Mouse (Mus musculus) adrenal gland (tissue): ENCODE data around the gene Gps2.

ENCODE experiments used
- intact Hi-C: fragments of 180-260 bp; cut with DNase I; formaldehyde crosslinking; loops from one replicate; pipeline ENCODE4 v1.15.1; 2025
- long read RNA-seq, 2 experiments: library from polyadenylated mRNA; unstranded; transcript quantifications; one replicate each; pipeline ENCODE4 v2.0.0; 2020; ENCODE audit warnings: borderline replicate concordance in 1 of 2; ENCODE audit not compliant: insufficient replicate concordance in 1 of 2

Gene Gps2
- long read RNA-seq, experiment 1, transcript Gps2-203 (11 exons, 1,159 nt): major isoform, 13 of 40 reads
- long read RNA-seq, experiment 1, transcript Gps2-201 (10 exons, 1,220 nt): minor isoform, 7 of 40 reads
- long read RNA-seq, experiment 1, partial matches to known transcripts: 16 of 40 reads
- long read RNA-seq, experiment 1, other reads (novel, unspliced or antisense): 4 of 40 reads
- long read RNA-seq, experiment 2, transcript Gps2-201 (10 exons, 1,220 nt): minor isoform, 9 of 49 reads
- long read RNA-seq, experiment 2, transcript Gps2-203 (11 exons, 1,159 nt): major isoform, 24 of 49 reads
- long read RNA-seq, experiment 2, partial matches to known transcripts: 7 of 49 reads
- long read RNA-seq, experiment 2, other reads (novel, unspliced or antisense): 9 of 49 reads

DNA sequence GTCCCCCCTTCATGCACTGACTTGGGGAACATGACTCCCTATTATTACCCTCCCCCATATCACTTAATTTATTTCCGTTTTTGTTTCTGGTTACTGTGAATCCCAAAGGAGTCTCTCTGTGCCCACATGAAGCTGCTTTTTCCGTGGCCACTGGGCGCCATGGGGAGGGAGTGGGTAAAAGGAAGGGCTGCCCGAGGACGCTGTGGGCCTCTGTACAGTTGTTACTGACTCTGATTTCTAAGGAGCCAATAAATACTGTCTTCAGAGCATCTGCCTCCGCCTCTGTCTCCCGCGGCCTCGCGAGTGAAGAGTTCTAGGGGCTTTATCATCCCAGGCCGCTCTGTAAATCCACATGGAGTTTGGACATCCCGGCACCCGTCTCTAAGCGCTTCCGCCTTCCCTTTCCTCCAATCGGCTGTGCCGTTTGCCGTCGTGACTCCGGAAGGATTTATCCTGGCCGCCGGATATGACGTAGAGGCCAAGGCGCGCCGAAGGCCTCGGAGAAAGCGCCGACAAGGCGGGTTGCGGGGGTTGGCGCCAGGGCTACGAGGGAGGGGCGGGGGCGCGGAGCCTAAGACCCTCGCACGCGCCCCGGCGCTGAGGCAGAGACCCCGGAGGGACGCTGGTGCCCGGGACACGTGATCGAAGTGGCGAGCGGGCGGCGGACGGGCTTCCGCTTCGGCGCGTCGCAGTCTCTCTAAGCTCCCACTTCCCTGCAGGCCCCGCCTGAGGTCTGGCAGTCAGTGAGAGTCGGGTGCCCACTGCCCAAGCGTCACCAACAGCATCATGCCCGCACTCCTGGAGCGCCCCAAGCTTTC is at the start of gene Gps2:
Gene Gps2, plus strand, starts transcription at position 335 of the 818 bp plus-strand sequence.
- intact Hi-C loops: no loop called here

DNA sequence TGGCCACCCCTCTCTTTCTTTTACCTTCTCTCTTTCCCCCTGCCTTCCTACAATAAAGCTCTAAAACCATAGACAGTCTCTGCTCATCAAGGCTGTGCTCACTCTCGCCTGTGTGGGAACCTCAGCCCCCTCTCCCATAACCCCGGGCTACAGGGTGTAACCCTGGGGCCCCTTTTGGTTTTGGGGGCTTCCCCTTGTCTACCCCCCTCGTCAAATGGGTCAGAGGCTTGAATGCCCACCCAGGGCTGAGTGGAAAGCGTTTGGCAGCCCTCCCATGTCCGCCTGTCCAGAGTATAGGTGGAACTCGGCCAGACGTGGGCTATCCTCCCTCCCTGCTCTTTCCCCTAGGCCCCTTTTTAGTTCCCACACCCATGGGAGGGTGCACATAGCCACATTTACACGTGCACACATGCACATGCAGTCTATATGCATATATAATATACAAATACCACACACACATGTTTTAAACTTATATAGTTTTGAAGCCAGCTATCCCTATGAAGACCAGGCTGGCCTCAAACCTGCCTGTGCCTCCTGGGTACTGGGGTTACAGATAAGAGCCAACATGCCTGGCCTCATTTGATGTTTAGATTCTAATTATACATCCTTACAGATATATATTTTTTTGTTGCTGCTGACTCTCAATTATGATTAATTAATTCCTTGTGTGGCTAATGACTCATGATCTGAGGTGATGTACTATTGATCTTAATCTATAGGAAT is 49.4 kb upstream of the Gps2 start:
- intact Hi-C loops: no loop called here

GRCm38 (mm10) chr11:69865561-69865960 is 48.1 kb upstream of the Gps2 start:
- intact Hi-C loops: no loop called here

DNA sequence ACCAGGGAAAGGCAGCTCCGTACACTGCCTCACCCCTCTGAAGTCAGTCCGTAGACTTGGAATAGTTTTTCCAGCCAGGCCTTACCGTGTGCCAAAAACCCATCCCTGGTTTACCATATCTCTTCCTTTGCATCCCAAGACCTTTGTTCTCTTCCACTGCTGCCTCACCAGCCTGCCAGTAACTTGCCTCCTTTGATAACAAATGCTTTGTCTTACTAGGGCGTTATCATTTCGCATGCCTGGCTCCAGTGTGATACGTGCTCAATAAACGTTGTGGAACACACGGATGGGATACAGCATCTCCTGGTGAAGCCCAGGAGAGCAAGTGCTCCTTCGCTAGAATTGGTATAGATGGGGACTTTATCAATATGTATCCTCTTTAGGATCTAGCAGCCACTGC is 46.4 kb upstream of the Gps2 start:
- intact Hi-C loops: no loop called here

DNA sequence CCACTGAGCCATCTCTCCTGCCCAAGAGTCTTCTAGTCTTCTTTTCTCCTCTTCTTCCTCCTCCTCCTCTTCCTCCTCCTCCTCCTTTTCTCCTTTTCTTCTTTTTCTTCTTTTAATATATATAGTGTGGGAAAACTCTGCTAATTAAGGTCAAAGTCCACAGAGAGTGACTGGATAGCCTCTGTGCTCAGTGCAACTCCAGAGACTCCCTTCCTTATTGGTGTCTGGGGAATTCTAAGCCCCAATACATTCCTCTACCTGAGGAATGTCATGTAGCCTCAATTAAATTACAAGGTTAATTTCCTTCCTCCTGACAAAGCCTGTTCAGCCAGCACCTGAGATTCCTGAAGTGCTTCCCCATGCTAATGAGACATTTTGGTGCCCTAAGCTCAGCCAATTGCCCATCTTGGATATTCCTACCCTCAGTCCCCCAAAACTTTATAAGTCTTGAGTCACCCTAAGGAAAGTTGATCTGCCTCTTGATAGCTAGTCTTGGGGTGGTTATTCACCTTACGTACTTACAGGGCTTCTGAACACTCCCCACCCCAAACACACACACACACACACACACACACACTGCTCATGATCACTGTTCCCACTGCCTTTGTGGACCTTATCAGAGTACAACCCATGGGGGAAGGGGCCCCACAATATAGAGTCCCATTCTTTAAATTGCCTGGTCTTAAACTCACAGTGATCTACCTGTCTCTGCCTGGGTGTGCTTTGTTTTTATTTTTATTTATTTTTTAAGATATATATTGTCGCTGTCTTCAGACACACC is 43.2 kb upstream of the Gps2 start:
- intact Hi-C loops: no loop called here

GRCm38 (mm10) chr11:69871822-69872221 is 41.9 kb upstream of the Gps2 start:
- intact Hi-C loops: no loop called here

DNA sequence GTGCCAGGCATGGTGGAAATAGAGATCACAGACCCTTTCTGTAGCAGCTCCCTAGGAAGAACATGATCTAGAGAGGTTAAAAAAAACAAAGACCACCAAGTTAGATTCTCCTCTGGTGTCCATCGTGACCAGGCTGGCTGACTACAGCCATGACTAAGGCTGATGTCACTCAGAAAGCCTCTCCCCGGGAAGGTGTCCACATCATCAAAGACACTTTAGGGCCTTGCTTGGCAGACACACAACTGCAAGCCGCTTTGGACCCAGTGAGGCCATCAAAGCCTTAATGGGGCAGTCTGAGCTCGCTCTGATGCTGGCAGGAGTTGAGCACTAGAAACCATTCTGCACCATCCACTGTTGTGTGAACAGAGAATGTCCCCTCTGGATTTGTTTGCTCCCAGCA is 41.2 kb upstream of the Gps2 start:
- intact Hi-C loops: no loop called here

GRCm38 (mm10) chr11:69876186-69876585 is 37.5 kb upstream of the Gps2 start:
- intact Hi-C loops: loop anchor here (5.0 kb wide), 2 partner anchors 69 to 109 kb away; partner anchors contain the start of genes Tmem102 and Zbtb4

GRCm38 (mm10) chr11:69876867-69877266 is 36.8 kb upstream of the Gps2 start:
- intact Hi-C loops: loop anchor here (5.0 kb wide), 2 partner anchors 70 to 110 kb away; partner anchors contain the start of genes Tmem102 and Zbtb4

DNA sequence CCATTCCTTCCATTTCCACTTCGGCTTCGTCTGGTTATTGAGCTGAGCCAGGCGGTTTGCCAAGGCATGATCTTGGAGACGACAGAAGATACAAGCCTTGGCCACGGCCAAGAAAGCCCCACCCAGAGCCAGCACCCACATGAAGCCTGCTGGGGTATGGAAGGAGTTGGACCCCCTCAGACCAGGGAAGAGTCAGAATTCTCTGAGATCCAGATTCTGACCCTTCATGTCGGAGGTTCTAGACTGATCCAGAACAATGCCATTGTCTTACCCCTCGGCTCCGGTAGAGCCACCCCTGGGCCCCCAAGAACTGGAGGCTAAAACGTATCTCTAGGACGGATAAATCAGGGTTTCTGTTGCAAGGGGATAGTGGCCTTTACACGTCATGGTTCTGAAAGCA is 35.8 kb upstream of the Gps2 start, which contains the start of gene Tmem95:
Gene Tmem95, minus strand, starts transcription at position 141 of the 400 bp plus-strand sequence.
- intact Hi-C loops: loop anchor here (5.0 kb wide), 2 partner anchors 71 to 111 kb away; partner anchors contain the start of genes Tmem102 and Zbtb4

GRCm38 (mm10) chr11:69878399-69878798 is 35.3 kb upstream of the Gps2 start:
- intact Hi-C loops: loop anchor here (5.0 kb wide), 2 partner anchors 71 to 111 kb away; partner anchors contain the start of genes Tmem102 and Zbtb4

- intact Hi-C loops: loop anchor here (5.0 kb wide), 2 partner anchors 72 to 112 kb away; partner anchors contain the start of genes Tmem102 and Zbtb4
Observed at GRCm38 (mm10) chr11:69878952-69879351, 34.7 kb upstream of the Gps2 start.

DNA sequence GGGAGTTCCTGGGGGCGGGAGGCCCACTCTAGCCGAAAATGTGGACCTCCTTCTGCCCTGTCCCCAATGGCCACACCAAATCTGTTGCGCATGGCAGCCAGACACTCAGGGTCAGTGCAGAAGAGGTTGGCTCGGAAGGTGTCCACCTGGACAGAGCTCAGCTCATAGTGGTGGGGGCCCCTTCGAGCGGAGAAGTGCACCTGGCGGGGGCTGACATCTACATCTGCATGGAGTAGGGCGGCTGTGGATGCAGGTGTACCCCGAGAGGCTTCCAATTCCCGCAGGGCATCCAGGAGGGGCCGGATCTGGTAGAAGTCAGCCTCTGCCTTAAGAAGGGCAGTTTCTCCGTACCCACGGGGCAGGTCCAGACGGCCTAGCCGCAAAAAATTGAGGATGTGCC is 34.0 kb upstream of the Gps2 start:
- intact Hi-C loops: loop anchor here (5.0 kb wide), 2 partner anchors 72 to 112 kb away; partner anchors contain the start of genes Tmem102 and Zbtb4

GRCm38 (mm10) chr11:69880506-69880852 is 33.2 kb upstream of the Gps2 start:
- intact Hi-C loops: no loop called here

- intact Hi-C loops: no loop called here
Observed at GRCm38 (mm10) chr11:69880853-69881603, 32.7 kb upstream of the Gps2 start, which contains the start of gene Kctd11. TSS of gene Kctd11 (minus strand) at chr11:69881406.

DNA sequence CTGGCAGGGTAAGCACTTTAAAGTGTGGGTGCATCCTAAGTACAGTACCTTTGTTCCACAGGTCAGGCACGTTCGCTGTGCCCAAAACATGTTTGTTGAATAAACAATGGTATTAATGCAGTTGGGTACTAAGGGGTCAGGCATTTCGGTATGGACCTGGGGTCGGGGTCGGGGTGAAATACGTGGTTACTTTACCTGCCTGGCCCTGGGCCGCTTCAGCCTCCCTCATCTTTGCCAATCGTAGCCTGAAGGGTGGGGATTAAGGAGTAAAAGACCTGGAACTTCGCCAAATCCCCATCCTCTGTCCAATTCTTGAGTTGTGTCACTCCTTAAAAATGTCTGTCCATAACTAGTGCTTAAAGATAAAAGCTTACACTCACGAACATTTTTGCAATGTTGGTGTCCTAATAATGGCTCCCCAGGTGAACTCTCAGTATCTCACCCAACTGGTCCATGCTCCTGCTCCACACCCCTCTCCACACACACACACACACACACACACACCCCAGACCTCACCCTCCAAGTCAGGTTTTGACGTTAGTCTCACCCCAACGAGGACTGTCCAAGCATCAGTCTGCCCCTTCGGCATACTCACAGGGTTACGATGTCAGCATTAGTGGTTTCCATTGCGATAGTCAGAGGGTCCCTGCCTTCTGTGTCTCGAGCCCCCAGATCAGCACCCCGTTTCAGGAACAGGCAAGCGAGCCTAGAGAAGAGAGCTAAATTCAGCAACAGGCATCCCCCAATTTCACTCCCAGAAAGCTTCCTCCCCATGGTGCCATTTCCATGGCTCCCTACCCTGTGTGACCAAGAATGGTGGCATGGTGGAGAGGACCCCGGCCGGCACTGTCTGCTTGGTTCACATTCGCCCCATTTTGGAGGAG is 31.7 kb upstream of the Gps2 start:
- intact Hi-C loops: no loop called here

DNA sequence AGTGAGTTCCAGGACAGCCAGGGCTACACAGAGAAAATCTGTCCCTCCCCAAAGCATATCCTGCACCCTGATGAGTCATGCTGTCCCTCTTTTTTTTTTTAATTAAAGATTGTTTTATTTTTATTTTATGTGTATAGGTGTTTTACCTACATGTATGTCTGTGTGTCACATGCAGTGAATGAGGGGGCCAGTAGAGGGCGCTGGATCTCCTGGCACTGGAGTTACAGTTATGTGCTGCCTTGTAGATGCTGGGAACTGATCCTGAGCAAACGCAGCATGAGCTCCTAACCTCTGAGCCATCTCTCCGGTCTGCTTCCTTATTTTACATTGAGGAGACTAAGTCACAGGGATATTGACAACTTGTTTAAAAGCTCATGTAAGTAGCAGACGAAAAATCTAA is 30.6 kb upstream of the Gps2 start:
- intact Hi-C loops: no loop called here

GRCm38 (mm10) chr11:69883527-69884151 is 30.0 kb upstream of the Gps2 start:
- intact Hi-C loops: no loop called here
